Mouse (Mus musculus): Measurements from ENCODE around the gene Rmnd5a.
A peak's percentile ranks its signal among the peaks of the same experiment; 100 is the strongest.

Rmnd5a gene

DNA sequence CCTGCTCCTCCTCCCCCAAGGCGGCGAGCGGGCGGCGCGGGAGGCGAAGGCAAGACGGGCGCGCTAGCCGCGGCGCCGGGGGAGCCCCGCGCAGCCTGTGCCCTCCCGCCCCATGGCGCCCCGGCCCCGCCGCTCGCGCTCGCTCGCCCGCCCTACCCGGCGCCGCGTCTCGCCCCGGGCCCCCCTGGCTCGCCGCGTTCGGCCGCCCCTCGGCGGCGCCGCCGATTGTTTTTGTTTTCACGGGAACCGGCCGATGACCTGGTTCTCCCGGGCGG, 283 bp downstream of the Rmnd5a start:
- no peak for DNase-seq

DNA sequence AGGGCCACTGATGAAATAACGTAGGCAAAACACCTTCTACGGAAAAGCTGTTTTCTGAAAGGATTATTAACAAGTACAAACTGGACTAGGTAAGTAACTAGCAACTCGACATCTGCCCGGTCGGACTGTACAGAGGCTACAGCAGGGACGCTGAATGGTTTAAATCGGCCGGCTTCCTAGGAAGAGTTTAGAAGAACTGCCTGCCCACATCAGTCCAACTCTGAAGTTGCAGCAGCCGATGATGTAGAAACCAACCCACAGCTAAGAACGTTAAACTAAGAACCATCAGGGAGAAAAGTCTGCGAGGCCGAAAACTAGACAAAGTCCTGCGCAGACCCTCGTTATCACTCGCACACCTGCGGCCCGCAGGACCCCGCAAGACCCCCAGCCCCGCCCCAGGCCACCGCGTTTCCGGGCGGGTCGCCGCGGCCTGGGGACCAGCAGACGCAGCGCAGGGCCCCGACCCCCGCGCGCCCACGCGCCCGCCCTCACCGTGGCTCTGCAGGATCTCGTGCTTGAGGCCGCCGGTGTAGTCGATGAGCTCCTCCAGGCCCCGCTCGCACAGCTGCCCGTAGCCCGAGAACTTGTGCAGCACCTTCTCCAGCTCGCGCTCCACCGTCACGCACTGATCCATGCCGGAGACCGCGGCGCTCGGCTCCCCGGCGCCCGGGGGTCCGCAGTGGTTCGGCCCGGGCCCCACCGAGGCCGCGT, 776 bp downstream of the Rmnd5a start:
- peak; percentile 81 for DNase-seq

DNA sequence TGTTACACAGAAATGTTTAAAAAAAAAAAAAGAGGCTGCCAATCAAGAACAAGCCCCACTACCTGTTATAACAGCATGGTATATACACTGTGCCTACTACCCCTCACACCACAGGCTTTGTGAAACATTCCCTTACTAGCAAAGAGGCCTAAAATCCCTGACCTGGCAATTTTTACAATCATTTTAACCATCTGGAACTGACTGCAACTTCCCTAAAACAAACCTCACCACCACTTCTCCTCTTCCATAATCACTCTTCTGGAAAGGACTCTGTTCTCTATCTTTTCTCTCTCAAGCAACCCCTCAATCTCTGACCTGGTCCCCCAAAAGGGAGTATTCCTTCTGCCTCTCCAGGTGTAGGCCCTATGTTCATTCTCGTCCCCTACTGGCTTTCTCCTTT, 2.4 kb downstream of the Rmnd5a start:
- no peak for DNase-seq

DNA sequence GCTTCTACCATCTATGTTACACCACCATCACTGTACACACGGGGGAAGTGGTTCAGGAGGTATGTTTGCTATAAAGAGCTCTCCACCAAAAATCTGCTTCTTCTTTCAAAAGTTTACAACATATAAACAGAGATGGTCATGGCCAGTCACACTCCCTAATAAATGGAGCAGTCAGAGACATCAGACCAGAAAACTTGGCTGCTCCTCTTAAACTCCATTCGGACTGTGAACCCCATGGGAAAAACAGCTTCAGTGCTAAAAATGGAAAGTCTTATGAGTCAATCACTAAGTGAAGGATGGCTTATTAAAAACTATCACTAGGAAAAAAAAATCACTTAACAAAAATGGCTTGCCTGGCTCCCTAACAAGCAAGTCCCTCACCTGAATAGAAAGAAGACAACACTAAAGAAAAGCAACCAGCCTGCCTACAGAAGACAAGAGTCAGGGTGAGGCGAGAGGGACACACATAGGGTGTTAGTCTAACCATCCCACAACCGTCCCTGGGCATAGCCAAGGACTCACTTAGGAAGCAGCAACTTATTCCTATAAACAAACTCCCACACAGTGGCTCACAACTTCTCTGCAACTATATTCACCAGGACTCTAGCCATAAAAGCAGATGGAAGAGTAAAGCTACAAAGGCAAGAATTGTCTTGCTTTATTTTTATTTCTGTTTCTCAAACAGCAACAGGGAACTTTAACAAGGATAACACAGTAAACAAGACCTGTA, 12.3 kb downstream of the Rmnd5a start:
- no peak for DNase-seq

DNA sequence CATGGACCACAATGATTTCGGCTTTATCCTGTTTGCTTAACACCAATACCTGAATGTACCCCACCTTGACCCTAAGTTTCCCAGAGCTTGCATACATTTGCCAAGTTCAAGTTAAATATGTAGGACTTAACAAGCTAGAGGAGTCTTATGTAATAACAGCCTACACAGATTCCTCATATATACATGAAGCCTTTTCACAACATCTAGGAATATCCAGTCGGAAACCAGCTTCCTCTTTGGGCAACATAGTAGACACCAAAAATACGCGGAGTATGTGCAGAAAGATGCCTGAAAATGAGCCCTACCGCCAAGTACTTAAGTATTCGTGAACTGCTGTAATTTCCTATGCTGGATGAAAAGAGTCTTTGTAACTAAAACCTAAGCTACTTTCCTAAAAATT, 14.8 kb downstream of the Rmnd5a start:
- no peak for DNase-seq

DNA sequence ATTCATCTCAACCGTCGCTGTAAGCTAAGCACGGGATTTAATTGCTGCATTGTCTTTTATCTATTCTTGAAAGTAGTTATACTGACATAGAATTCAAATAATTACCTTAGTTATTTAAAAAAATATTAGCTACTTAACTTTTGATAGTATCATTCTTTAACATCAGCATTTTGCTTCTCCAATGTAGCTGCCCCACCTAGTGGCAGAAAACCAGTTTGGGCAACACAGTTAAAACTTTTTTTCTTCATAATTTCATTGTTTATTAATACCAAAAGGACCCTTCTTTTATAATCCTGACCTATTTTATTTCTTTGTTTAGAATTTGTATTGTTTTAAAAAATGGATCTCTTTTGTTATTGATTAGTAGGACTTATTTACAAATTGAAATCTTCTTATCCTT, 17.3 kb downstream of the Rmnd5a start:
- no peak for DNase-seq

DNA sequence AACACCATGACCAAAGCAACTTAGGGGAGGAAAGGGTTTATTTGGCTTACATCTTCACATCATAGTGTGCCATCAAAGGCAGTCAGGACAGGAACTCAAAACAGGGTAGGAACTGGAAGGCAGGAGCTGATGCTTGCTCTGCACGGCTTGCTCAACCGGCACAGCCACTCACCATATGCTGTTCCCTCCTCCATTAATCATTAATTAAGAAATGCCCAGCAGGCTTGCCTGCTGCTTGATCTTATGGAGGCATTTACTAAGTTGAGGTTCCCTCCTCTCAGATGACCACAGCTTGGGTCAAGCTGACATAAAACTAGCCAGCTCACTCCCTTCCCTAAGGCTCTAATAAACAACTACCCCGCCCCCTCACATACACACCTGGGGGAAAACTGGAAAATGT, 18.3 kb downstream of the Rmnd5a start:
- DNase-seq = no peak

DNA sequence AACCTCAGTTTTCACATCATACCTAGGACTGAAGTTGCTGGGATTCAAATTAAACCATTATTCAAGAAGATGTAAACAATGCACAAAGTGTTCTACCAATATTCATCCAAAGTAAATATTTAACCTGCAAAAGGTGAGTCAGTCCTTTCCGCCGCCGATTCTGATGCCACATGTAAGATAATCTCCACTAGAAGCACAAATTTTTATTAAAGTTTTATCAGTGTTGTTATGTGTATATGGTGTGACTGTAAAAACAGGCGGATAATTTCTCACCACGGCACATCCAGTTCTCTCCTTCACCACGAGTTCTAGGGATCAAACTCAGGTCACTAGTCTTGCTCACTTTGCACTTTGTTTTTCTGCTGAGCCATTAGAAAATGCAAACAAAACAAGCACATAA, 19.6 kb downstream of the Rmnd5a start:
- DNase-seq = no peak

DNA sequence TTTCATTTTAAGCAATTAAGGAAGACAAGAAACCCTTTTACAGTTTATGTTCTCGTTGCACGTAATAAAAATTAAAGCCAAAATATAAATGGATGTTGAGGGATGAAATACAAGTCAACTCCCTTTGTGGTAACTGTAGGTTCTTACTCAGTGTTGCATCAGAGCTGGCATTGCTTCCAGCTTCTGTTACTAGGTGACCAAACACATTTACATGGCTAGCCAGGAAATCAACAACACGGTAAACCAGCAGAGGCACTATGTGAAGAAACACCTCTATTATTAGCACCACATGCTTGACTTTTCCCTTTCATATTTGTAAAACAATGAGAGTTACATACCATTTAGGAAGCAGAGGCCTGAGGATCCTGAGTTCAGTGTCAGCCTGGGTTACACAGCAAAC, 21.6 kb downstream of the Rmnd5a start:
- DNase-seq = no peak

DNA sequence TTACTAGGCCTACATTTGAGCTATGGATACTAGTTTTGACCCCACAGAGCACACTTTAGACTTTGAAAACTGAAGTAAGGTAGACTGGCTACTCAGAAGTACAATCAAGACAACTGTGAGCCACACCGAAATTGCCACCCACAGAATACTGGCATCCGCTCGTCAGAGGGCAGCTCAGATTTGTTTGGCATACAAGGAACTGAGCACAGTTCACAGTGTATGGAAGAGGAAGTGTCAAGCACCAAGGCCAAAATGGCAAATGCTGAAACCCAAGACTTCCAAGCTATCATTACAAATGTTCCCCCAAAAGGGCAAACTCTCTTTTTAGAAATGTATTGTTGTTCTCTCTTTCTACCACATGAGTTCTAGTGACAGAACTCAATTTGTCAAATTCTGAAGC, 25.0 kb downstream of the Rmnd5a start:
- no peak for DNase-seq

DNA sequence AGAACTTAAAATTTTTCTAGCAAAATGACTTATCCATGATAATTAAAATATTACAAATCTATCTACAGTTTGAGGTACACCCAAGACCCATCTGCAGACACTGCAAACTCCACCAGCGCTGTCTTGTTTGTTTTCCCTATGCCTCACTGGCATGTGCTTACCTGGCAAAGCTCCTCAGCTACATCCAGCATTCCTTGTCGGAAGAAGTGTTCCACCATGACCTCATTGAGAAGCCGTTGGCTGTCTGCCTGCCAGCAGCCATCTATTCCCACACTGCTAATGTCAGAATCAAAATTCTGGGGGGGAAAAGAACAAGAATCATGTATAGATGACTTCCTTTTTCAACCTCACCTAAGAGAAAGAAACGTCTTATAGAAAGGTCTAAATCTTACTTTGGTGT, 25.8 kb downstream of the Rmnd5a start:
- peak; percentile 69 for DNase-seq

DNA sequence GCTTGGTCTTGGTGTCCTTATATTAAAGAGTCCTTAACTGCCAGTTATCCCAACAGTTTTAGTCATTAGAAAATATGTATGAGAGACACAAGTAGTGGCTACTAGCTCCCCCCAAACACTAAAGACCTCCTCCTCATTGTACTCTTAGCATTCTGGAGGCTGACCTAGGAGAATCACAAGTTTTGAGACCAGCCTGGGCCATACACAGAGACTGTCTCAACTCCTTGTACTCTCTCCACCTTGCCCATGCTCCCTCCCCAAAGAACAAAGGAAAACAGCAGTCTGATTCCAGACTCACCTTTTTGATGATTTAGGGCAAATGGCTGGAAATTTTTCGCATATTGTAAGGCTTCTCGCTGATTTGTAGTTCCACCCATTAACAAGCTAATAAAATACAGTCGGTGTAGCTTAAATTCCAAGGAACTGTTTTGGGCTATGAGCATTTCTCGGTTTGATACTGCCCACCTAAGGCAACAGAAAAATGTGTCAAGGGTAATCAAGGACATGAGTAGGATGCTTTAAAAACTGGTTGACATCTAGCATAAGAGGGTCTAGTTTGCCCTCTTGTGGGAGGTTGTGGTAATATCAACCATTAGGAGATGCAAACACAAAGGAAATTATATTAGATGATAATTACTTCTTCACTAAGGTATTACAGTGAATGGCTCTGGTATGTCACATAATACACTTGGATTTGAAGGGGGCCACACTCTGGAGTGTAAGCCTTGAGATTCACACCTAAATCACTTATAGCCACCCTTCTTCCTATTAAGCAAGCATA, 41.4 kb downstream of the Rmnd5a start:
- no peak for DNase-seq

DNA sequence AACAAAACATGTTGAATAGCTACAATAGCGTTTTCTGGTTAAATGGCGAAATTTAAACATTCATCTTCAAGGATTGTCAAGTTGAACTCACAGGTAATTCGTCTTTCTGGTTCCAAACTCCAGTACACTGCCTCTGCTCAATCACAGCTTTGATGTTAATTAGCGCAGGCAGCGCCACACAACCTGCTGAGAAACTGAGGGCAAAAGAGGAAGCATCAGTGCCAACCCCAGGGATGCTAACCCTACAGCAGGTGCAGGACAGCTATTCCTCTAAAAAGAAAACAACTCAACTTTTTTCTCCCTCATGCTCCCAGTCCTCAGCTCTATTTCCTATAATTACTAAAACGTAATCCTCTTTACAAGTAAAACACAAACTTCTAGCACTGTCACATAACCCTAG, 43.7 kb downstream of the Rmnd5a start:
- DNase-seq = peak; percentile 54

DNA sequence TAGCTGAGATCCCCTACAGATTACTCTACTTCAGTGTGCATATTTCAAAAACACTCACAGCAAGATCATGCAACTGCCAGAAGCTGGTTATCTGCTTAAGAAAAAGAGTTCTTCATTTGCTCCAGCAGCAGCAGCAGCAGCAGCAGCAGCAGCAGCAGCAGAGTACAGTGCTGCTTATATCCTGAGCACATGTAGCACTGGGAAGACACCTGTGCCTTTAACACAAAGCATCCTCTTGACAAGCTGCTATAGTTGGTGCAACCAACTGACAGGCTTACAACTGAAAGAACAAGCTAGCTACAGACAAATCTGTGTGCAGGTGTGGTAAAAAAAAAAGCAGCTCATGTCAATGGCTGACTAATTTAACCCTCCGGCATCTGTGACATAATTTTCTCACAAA, 44.4 kb downstream of the Rmnd5a start:
- DNase-seq = no peak

DNA sequence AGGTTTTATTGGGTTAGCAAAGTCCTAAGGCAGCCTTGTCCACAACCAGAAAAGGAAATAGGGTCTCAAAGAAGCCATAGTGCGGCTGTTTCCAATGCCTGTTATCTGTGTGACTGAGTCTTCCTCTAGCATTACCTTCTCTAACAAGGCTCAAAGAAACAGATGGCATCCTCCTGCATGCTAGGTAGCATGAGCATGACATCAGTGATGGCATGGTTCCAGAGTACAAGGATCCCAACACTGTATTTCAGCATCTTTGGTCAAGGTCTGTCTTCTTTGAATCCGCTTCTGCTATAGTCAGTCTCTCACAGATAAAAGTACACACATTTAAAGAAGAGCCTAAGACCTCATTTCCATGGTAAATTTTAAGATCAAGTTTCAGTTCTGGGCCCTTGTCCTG, 49.9 kb downstream of the Rmnd5a start:
- peak; percentile 85 for DNase-seq

DNA sequence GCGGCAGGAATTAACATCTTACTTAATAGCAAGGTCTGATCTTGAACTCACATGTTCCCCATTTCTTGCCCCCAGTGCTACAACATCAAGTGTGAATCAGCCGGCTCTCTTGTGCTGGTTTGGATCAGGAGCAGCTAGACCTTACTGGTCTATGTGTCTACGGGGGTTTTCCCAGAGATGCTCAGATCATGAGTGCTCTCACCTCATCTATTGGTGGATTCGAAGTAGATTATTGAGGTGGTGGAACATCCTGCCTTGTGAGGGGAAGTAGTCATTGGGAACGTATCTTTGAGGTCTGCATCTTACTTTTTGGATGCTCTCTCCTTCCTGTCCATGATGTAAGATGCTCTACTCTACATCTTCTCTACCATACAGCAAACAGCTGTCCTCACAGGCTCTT, 58.8 kb downstream of the Rmnd5a start:
- no peak for DNase-seq

DNA sequence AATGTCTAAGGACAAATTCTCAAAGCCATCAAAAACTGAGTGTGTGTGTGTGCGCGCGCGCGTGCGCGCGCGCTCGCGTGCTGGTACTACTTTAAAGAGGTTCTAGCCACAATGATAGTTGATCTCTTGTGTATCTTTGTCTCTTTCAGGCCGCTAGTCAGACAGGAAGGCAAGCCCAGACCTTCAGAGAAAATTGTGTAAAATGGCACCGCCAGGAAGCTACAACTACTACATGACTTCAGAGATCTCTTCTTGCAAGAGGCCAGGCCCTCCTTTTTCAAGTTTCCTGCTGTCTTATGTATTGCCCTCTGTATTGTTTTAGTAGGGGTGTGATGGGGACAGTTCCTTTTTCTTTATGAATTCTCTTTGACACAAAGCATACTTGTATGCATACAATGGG, 63.7 kb downstream of the Rmnd5a start:
- no peak for DNase-seq

DNA sequence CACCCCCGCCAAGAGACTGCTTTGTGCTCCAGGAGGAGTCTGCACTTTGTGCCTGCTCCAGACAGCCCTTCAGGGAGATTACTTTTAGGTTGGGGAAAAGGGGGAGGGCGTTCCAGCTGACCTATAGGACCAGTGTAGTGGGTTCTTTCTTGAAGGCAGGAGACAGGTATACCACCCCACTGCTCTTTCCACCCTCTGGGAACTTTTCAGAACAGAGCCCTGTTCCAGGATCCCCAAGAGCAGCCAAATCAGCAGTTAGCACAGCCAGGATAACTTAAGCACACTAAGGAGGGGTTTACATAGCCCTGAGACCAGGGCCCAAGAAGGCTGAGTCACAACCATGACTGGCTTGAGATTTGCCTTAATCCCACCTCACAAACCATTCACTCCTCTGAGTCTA, 65.5 kb downstream of the Rmnd5a start:
- no peak for DNase-seq

DNA sequence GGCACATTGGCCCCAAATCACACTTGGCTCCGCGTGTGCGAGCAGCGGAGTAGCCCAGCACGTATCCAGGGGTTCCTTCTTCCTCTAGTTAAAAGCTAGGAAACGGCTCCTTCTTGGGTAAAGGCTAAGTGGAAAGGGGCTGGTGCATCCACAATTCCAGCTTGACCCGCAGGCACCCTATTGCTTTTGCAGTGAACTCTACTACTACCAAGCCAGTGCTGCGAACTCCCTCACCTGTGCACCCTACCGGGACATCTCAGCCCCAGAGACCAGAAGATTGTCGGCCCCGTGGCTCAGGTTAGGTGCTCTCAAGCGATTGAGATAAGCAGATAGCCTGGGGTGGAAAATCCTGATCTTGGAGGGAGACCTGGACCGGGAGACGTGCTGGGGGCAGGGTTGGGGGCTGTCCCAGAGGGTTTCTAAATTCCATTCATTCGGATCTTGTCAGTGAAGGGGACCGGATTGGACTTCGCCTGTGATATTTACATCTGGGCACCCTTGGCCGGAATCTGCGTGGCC, 66.1 kb downstream of the Rmnd5a start:
- no peak for DNase-seq

DNA sequence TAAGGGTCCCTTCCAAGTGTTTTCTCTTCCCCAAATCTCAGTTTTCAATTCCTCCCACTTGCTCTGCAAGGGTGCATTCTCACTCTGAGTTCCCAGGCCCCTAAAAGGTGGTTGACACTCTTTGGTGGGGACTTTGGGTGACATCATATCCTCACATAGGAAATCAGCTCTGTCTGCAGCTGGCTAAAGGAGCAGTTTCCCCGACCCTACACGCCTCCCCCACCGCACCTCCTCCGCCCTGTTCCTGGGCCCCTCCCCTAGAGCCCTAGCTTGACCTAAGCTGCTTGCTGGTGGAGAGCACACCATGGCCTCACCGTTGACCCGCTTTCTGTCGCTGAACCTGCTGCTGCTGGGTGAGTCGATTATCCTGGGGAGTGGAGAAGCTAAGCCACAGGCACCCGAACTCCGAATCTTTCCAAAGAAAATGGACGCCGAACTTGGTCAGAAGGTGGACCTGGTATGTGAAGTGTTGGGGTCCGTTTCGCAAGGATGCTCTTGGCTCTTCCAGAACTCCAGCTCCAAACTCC, 67.1 kb downstream of the Rmnd5a start, which contains the start of gene Cd8a:
Gene Cd8a (plus strand): TSS at position 179 of the 527 bp plus-strand sequence.
- DNase-seq = no peak

DNA sequence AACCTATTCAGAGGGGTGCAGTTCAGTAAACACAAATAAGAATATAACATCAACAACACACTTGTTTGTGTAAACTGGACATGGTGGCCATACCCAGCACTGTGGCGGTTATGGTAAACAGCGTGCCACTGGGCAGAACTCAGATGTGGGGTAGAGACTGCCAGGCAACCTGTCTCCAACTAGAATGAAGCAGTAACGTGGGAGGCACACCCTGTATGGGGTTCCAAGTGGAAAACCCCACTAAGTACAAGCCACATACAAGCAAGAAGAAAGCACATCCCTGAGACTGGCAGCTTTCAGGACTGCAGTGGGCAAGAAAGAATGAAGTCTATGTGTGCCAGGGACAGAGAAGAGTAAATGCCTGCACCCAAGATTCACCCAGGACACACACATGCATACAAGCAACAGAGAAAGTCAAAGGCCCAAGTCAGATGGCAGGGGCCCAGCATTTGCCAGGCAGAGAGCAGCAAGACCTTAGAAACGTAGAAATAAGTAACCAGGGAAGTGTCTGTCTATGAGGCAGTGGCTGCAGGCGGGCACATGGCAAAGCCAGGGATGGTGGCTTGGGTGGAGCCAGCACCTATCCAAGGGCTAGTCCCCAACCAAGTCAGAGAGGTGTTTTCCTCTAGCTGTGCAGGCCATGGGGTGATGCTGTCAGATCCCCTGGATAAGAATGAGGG, 68.3 kb downstream of the Rmnd5a start:
- no peak for DNase-seq

DNA sequence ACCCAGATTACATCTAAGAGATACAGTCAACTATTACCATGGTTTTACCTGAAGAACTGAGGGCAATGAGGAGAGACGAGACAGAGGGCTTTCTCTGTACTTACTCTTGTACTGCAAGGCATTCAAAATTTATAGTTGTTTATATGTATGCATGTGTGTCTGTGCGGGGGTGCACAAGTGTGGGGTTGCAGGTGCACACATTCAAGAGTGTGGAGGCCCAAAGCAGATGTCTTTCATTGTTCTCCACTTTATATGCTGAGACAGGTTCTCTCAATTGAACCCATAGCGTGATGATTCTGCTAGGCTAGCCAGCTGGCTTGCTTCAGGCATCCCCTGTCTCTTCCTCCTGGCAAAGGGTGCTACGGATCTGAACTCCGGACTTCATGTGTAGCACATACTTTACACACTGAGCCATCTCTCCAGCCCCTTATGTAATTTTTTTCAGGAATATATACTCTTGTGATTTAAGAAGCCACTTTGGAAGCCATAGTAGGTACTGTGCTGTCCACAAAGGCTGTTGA, 69.3 kb downstream of the Rmnd5a start:
- no peak for DNase-seq

DNA sequence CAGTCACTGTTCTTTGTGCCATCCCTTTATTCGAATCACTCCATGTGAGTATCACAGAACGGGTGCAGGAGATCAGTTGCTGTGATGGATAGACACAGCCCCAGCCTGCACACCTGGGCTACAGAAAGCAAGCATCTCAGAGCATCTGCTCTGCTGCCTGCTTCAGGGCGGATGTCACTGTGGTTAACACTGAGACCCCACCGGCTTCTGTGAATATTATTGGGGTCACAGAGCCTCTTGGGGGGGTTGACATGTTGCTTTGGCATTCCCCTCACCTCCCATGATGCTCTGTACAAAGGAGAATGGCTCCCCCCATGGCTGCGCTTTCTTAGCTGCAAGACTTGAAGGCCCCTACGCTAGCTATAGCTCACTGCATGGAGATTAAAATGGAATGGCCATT, 71.0 kb downstream of the Rmnd5a start:
- no peak for DNase-seq

Data from cerebellum, adult 11-12 months (tissue).